Mouse (Mus musculus) heart, postnatal 0 days (tissue): ENCODE measurements around the gene Akap8l. TPM values are rescaled to one million over a fixed set of nuclear protein-coding genes. Genes with fewer than 3 reads are reported as not detected.

Experiments used
- ATAC-seq: fragments of 200-750 bp; cut with Nextera tagmentation; 2 replicates; pipeline ENCODE4 v1.8.0; 2017; ENCODE audit warnings: low read depth, moderate number of reproducible peaks, moderate library complexity; ENCODE audit not compliant: insufficient read depth
- DNase-seq: peaks from one replicate; pipeline ENCODE4 v3.0.0-alpha.2; 2016; ENCODE audit warnings: low spot score
- H3K27ac ChIP-seq: fragments of 300-500 bp; sonication (generic); 2 replicates; pipeline ENCODE4 v1.5.1; 2014; ENCODE audit warnings: low read depth, mild to moderate bottlenecking
- H3K27me3 ChIP-seq: fragments of 300-500 bp; sonication (generic); 2 replicates; pipeline ENCODE4 v1.6.1; 2014; ENCODE audit warnings: low read length, mixed read lengths; ENCODE audit not compliant: control insufficient read depth, insufficient read depth
- H3K36me3 ChIP-seq: fragments of 300-500 bp; sonication (generic); replicated peaks from 2 replicates; pipeline ENCODE4 v1.6.1; 2014; ENCODE audit warnings: low read length, mixed read lengths; ENCODE audit not compliant: control insufficient read depth, insufficient read depth
- H3K4me1 ChIP-seq: fragments of 300-500 bp; sonication (generic); 2 replicates; pipeline ENCODE4 v1.6.1; 2014; ENCODE audit warnings: antibody characterized with exemption; ENCODE audit not compliant: control insufficient read depth, insufficient read depth
- H3K4me2 ChIP-seq: fragments of 300-500 bp; sonication (generic); 2 replicates; pipeline ENCODE4 v1.6.1; 2014; ENCODE audit warnings: low read depth, mild to moderate bottlenecking, low read length, moderate library complexity
- H3K4me3 ChIP-seq: fragments of 300-500 bp; sonication (generic); 2 replicates; pipeline ENCODE4 v1.5.1; 2014; ENCODE audit warnings: low read depth, low read length
- H3K9ac ChIP-seq: fragments of 300-500 bp; sonication (generic); replicated peaks from 2 replicates; pipeline ENCODE4 v1.6.1; 2014; ENCODE audit warnings: low read depth, low read length, mixed read lengths
- H3K9me3 ChIP-seq: fragments of 300-500 bp; sonication (generic); replicated peaks from 2 replicates; pipeline ENCODE4 v1.6.1; 2016; ENCODE audit warnings: low read length; ENCODE audit not compliant: control insufficient read depth
- CTCF ChIP-seq: IDR thresholded peaks from 2 replicates; pipeline ENCODE4 v1.5.1; 2016; ENCODE audit warnings: antibody characterized with exemption, control low read depth, low read depth
- EP300 ChIP-seq: IDR thresholded peaks from 2 replicates; pipeline ENCODE4 v1.6.1; 2016; ENCODE audit warnings: antibody characterized with exemption, low read depth
- WGBS: fragments of 180-500 bp; shearing (Covaris S2); extraction: QIAGEN DNeasy Blood & Tissue Kit; methylation state at CpG from one replicate; pipeline ENCODE4 v1.1.7; 2014; 5-methylcytosine and 5-hydroxymethylcytosine counted together
- polyA plus RNA-seq: library from polyadenylated mRNA; unstranded; fragments of >200 nt; fragmentation: Nextera tagmentation; extraction: Ambion mirVana; gene quantifications from 2 replicates; pipeline ENCODE4 v1.2.1, GENCODE M21; 2015
- total RNA-seq: library from RNA; depleted of rRNA; stranded (reverse); fragments of >200 nt; gene quantifications from 2 replicates; pipeline ENCODE4 v1.2.3, GENCODE M21; 2014; ENCODE audit warnings: low replicate concordance

Akap8l gene
- total and polyA plus RNA-seq, 2 experiments from 2014 or later, result 66.4 to 80.6 TPM

DNA sequence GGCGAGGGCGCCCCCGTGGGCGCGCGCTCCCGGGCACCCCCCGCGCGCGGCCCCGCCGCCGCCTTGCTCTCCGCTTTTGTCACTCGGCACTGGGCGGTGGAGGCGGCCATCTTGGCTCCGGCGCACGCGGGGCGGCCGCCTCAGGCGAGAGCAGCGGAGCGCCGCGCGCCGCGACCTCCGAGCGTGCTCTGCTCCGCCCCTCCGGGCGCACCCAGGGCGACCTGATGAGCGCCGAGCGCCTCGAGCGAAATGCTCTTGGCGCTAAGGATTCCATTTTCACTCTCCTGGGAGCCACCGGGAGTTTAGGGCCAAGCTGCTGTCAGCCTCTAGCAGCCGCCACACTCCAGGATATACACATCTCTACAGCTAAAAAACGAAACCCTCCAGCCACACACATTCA, 13.9 kb upstream of the Akap8l start:
- H3K27me3 ChIP-seq, result no peaks in the 10 kb centered on the region
- 0% methylated on average over 39 of the region's 47 CpGs for WGBS
- peak overlapping the region; percentile 92 for H3K4me3 ChIP-seq
- H3K36me3 ChIP-seq, result peaks cover 24% of the 10 kb centered on the region
- H3K4me2 ChIP-seq, result peak overlapping the region; percentile 84
- peaks cover 17% of the 10 kb centered on the region; the same call in 1 of the 2 replicates for H3K4me1 ChIP-seq
- peak overlapping the region; percentile 64 for H3K27ac ChIP-seq
- no peaks in the 10 kb centered on the region for H3K9me3 ChIP-seq
- TF ChIP-seq EP300 (no peak), CTCF (peak; percentile 14; the same call in 1 of the 2 replicates)
- peak overlapping the region; percentile 94 for H3K9ac ChIP-seq
- peak; percentile 94 for DNase-seq
- ATAC-seq, result peak; percentile 94

DNA sequence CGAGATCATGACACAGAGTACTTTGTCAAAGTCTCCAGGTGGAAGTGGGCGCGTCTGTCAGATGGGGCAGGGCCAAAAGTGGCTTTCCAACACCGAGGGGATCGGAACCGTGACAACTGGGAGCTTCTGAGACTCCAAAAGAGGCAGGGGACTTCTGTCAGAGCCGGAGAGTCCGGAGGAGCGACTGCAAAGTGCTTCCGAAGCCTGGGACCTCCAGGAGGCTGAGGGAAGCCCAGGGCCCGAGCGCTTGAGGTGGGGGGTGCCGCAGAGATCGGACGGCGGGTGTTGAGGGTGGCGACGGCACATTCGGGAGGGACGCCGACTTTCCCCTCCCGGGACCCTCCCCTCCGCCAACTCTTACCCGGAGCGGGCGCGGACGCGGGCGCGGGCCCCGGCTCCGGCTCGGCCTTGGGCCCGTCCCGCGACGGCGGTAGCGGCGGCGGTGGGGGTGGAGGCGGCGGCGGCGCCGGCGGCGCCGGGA, 13.5 kb upstream of the Akap8l start:
- DNase-seq, result no peak
- Histone ChIP-seq H3K9ac (peak overlapping the region; percentile 94), H3K4me1 (peaks cover 17% of the 10 kb centered on the region; the same call in 1 of the 2 replicates), H3K4me3 (peak overlapping the region; percentile 92), H3K27me3 (no peaks in the 10 kb centered on the region), H3K27ac (peak overlapping the region; percentile 64), H3K36me3 (peaks cover 29% of the 10 kb centered on the region), H3K4me2 (peak overlapping the region; percentile 84), H3K9me3 (no peaks in the 10 kb centered on the region)
- WGBS, result under 1% methylated on average over 25 of the region's 50 CpGs
- no peak for TF ChIP-seq CTCF
- TF ChIP-seq EP300, result no peak
- peak; percentile 37 for ATAC-seq

DNA sequence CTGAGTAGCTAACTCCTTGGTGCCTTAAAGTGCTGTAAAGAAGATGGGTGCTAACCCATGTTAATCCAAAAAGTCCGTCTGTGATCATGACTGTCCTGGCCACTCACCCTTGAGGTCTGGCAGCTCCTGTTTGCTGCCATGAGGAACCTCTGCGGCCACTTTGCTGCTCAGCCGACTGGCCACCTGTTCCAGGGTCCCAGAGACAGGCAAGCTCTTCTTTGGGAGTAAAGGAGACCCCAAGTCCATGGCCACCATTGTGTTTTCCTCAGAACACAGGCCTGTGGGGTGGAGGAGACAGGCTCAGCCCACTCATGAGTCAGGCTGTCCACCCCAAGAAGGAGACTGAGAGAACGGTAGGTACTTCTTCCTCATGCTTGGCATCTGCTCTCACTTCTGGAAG, 12.3 kb upstream of the Akap8l start:
- H3K36me3 ChIP-seq, result peaks cover 41% of the 10 kb centered on the region
- no peak overlapping the region for H3K9ac ChIP-seq
- H3K4me2 ChIP-seq, result peak overlapping the region; percentile 84; the same call in 1 of the 2 replicates
- H3K27me3 ChIP-seq, result no peaks in the 10 kb centered on the region
- H3K9me3 ChIP-seq, result no peaks in the 10 kb centered on the region
- ATAC-seq (no peak), DNase-seq (no peak)
- TF ChIP-seq CTCF (no peak), EP300 (no peak)
- H3K4me3 ChIP-seq, result 0 out of 2 replicates have a peak overlapping the region, but pooled peaks have one; percentile 92
- 67% methylated on average over 4 of the region's 4 CpGs for WGBS
- H3K27ac ChIP-seq, result no peak overlapping the region
- peaks cover 17% of the 10 kb centered on the region; the same call in 1 of the 2 replicates for H3K4me1 ChIP-seq

DNA sequence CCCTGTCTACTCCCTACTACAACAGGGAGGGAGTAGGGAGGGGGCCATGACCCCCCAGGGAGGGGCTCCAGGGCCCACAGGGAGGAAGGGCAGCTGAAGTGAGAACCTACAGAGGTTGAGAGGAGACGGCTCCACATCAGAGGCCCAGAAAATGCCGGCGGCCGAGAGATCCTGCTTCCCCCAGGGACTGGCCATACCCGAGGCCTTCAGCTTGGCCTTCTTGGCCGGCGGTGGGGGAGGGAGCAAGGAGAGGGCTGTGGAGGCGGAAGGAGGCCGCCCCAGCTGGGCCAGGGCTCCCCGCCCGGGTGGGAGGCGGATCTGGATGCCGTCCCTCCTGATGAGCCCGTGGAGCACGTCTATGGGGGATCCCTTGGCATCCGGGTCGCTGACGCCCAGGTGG, 9.5 kb upstream of the Akap8l start:
- no peak overlapping the region for H3K4me2 ChIP-seq
- H3K9me3 ChIP-seq, result no peaks in the 10 kb centered on the region
- DNase-seq (no peak), ATAC-seq (no peak)
- no peak for TF ChIP-seq EP300
- no peak for TF ChIP-seq CTCF
- H3K9ac ChIP-seq, result no peak overlapping the region
- no peaks in the 10 kb centered on the region for H3K27me3 ChIP-seq
- H3K27ac ChIP-seq, result no peak overlapping the region
- 86% methylated on average over 14 of the region's 18 CpGs for WGBS
- peaks cover 11% of the 10 kb centered on the region; the same call in 1 of the 2 replicates for H3K4me1 ChIP-seq
- no peak overlapping the region for H3K4me3 ChIP-seq
- H3K36me3 ChIP-seq, result peaks cover 68% of the 10 kb centered on the region

DNA sequence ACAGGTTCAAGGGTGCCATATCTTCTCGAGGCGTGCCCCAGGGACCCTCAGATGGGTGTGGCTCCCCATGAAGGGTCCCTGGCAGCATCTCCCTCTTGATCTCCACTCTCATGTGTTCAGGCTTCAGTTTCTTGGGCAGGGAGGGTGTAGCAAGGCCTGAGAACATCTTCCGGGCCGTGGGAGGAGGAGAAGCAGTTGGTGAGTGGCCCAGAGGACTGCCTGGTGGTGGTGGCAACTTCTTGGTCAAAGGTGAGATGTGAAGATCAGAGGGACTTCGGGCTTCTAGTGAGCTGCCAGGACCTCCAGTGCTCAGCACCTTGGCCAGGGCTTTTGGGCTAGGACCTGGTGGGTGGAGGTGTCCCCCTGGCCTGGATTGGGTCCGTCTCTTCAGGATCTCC, 8.5 kb upstream of the Akap8l start:
- ATAC-seq, result no peak
- DNase-seq, result no peak
- H3K4me3 ChIP-seq, result no peak overlapping the region
- peaks cover 14% of the 10 kb centered on the region; the same call in 1 of the 2 replicates for H3K4me1 ChIP-seq
- TF ChIP-seq EP300 (no peak), CTCF (no peak)
- no peaks in the 10 kb centered on the region for H3K27me3 ChIP-seq
- H3K4me2 ChIP-seq, result no peak overlapping the region
- H3K9ac ChIP-seq, result no peak overlapping the region
- 92% methylated on average over 6 of the region's 6 CpGs for WGBS
- H3K9me3 ChIP-seq, result no peaks in the 10 kb centered on the region
- H3K36me3 ChIP-seq, result peaks cover 77% of the 10 kb centered on the region
- no peak overlapping the region for H3K27ac ChIP-seq
